ENCODE assay signal across 22 mouse cellular contexts in genomic region chr9:78351504-78352220, GRCm38 (mm10). TPM values are rescaled to one million over a fixed set of nuclear protein-coding genes. Genes with fewer than 3 reads are reported as not detected.
"Had no signal": no experiment of that assay in that cellular context is flagged by ENCODE, and none has a peak within 500 bp of the region (broad histone marks: within the 10 kb centered on the region; RNA-seq: fewer than 3 reads in every experiment).

No protein-coding gene starts in this region.

- ATAC-seq: lung, postnatal 0 days; midbrain, embryonic 15.5 days had no signal

- H3K27me3 ChIP-seq: limb, embryonic 12.5 days; liver, embryonic 15.5 days; midbrain, embryonic 15.5 days; neural tube, embryonic 12.5 days had no signal

- H3K4me3 ChIP-seq: limb, embryonic 12.5 days; liver, embryonic 15.5 days; midbrain, embryonic 15.5 days; neural tube, embryonic 12.5 days had no signal

- DNase-seq: layer of hippocampus, adult 9-11 months; layer of hippocampus, postnatal 36 days; lung, adult 2 months; lung, postnatal 36 days; right cerebral cortex, postnatal 4 days; spleen, adult 18-20 months; thymus, adult 18-20 months; thymus, postnatal 14 days had no signal

- H3K4me1 ChIP-seq: limb, embryonic 12.5 days; liver, embryonic 15.5 days; midbrain, embryonic 15.5 days; neural tube, embryonic 12.5 days had no signal

- H3K27ac ChIP-seq: kidney, postnatal 0 days; limb, embryonic 12.5 days; liver, embryonic 15.5 days; midbrain, embryonic 15.5 days; neural tube, embryonic 12.5 days had no signal

- H3K9ac ChIP-seq: limb, embryonic 12.5 days; liver, embryonic 15.5 days; midbrain, embryonic 15.5 days; neural tube, embryonic 12.5 days had no signal

- H3K36me3 ChIP-seq: limb, embryonic 12.5 days; liver, embryonic 15.5 days; midbrain, embryonic 15.5 days; neural tube, embryonic 12.5 days had no signal

RNA-seq across cellular contexts. Expression of gene Gsta2, which starts 3.9 kb away (rescaled TPM):
- total RNA-seq: layer of hippocampus, adult 18-20 months; layer of hippocampus, postnatal 36 days; left cerebral cortex, postnatal 36 days; megakaryocyte, adult 5-6 weeks; monocyte, adult 5-6 weeks; neutrophil, adult 5-6 weeks had no signal
- polyA plus RNA-seq: limb, embryonic 12.5 days; liver, embryonic 11.5 days; midbrain, embryonic 11.5 days; midbrain, embryonic 15.5 days; neural tube, embryonic 12.5 days had no signal

RNA-seq across cellular contexts. Expression of gene Dppa5a, which starts 16.3 kb away (rescaled TPM):
- total RNA-seq: layer of hippocampus, adult 18-20 months; layer of hippocampus, postnatal 36 days; left cerebral cortex, postnatal 36 days; megakaryocyte, adult 5-6 weeks; monocyte, adult 5-6 weeks; neutrophil, adult 5-6 weeks had no signal
- polyA plus RNA-seq: liver, embryonic 11.5 days; liver, embryonic 15.5 days; neural tube, embryonic 12.5 days; stomach, embryonic 14.5 days had no signal

RNA-seq across cellular contexts. Expression of gene Omt2b, which starts 24.3 kb away (rescaled TPM):
- total RNA-seq: layer of hippocampus, adult 18-20 months; layer of hippocampus, postnatal 36 days; left cerebral cortex, postnatal 36 days; megakaryocyte, adult 5-6 weeks; monocyte, adult 5-6 weeks; neutrophil, adult 5-6 weeks had no signal
- polyA plus RNA-seq: kidney, postnatal 0 days; limb, embryonic 12.5 days; liver, embryonic 11.5 days; liver, embryonic 15.5 days; lung, adult 2 months; lung, postnatal 0 days; midbrain, embryonic 11.5 days; midbrain, embryonic 15.5 days; neural tube, embryonic 12.5 days; stomach, embryonic 14.5 days had no signal

RNA-seq across cellular contexts. Expression of gene Ooep, which starts 26.9 kb away (rescaled TPM):
- total RNA-seq: layer of hippocampus, adult 18-20 months; layer of hippocampus, postnatal 36 days; left cerebral cortex, postnatal 36 days; megakaryocyte, adult 5-6 weeks; monocyte, adult 5-6 weeks; neutrophil, adult 5-6 weeks had no signal

RNA-seq across cellular contexts. Expression of gene Omt2a, which starts 37.1 kb away (rescaled TPM):
- total RNA-seq: layer of hippocampus, adult 18-20 months; layer of hippocampus, postnatal 36 days; left cerebral cortex, postnatal 36 days; megakaryocyte, adult 5-6 weeks; monocyte, adult 5-6 weeks; neutrophil, adult 5-6 weeks had no signal
- polyA plus RNA-seq: kidney, postnatal 0 days; limb, embryonic 12.5 days; liver, embryonic 11.5 days; liver, embryonic 15.5 days; lung, adult 2 months; lung, postnatal 0 days; midbrain, embryonic 11.5 days; midbrain, embryonic 15.5 days; neural tube, embryonic 12.5 days; stomach, embryonic 14.5 days had no signal
